ENCODE assay signal across 8 mouse cellular contexts in genomic region chr2:118038859-118039818, GRCm38 (mm10).
DNase-seq lines count a peak whose midpoint lies in the region; ATAC-seq and TF ChIP-seq lines count a peak whose summit lies in the region.

No protein-coding gene starts in this region.

- DNase-seq in hindbrain, embryonic 11.5 days (ENCODE audit: low spot score), result no peak
- DNase-seq in hindbrain, postnatal 0 days (ENCODE audit: low spot score), result no peak
- DNase-seq in heart, postnatal 4 days, result peak; percentile 73
- peak; percentile 65 to 67 for DNase-seq in lung, adult 18-20 months
- DNase-seq in MN1 (ENCODE audit: low spot score), result no peak

- H3K9me3 ChIP-seq in hindbrain, embryonic 11.5 days (ENCODE audit: control insufficient read depth, low read length), result no peaks in the 10 kb centered on the region
- no peaks in the 10 kb centered on the region for H3K9me3 ChIP-seq in hindbrain, postnatal 0 days (ENCODE audit: low read length)
- H3K9me3 ChIP-seq in stomach, embryonic 16.5 days (replicated peaks; ENCODE audit: control insufficient read depth, low read length), result no peaks in the 10 kb centered on the region
- no peaks in the 10 kb centered on the region for H3K9me3 ChIP-seq in hindbrain, embryonic 12.5 days (replicated peaks)

- no peak overlapping the region for H3K9ac ChIP-seq in hindbrain, embryonic 11.5 days (ENCODE audit: low read depth, low read length)
- no peak overlapping the region for H3K9ac ChIP-seq in hindbrain, postnatal 0 days (replicated peaks; ENCODE audit: low read length)
- no peak overlapping the region for H3K9ac ChIP-seq in stomach, embryonic 16.5 days (ENCODE audit: low read length)
- H3K9ac ChIP-seq in hindbrain, embryonic 12.5 days, result no peak overlapping the region

- peak; percentile 33; the same call in 1 of the 2 replicates for ATAC-seq in hindbrain, embryonic 11.5 days (ENCODE audit: low FRiP score)
- no peak for ATAC-seq in hindbrain, postnatal 0 days
- ATAC-seq in frontal cortex, adult (ENCODE audit: low TSS enrichment), result peak; percentile 96
- peak; percentile 82 for ATAC-seq in stomach, embryonic 16.5 days (ENCODE audit: insufficient read depth, low FRiP score)
- no peak for ATAC-seq in hindbrain, embryonic 12.5 days (ENCODE audit: low FRiP score)

- H3K4me1 ChIP-seq in hindbrain, embryonic 11.5 days (replicated peaks; ENCODE audit: control insufficient read depth, insufficient read depth, low read length), result no peaks in the 10 kb centered on the region
- H3K4me1 ChIP-seq in hindbrain, postnatal 0 days (ENCODE audit: insufficient read depth, low read length), result no peaks in the 10 kb centered on the region
- peaks cover 19% of the 10 kb centered on the region for H3K4me1 ChIP-seq in stomach, embryonic 16.5 days (ENCODE audit: control insufficient read depth, insufficient read depth, low read length)
- no peaks in the 10 kb centered on the region for H3K4me1 ChIP-seq in hindbrain, embryonic 12.5 days

- WGBS in hindbrain, embryonic 11.5 days, result 89% methylated on average over 16 of the region's 16 CpGs
- WGBS in hindbrain, postnatal 0 days, result 92% methylated on average over 16 of the region's 16 CpGs
- whole genome bisulfite sequencing in stomach, embryonic 16.5 days, result 56% methylated on average over 16 of the region's 16 CpGs
- WGBS in hindbrain, embryonic 12.5 days, result 92% methylated on average over 16 of the region's 16 CpGs

- H3K4me2 ChIP-seq in hindbrain, embryonic 11.5 days (replicated peaks; ENCODE audit: low read depth, low read length), result no peak overlapping the region
- no peak overlapping the region for H3K4me2 ChIP-seq in hindbrain, postnatal 0 days (ENCODE audit: low read depth, low read length)
- no peak overlapping the region for H3K4me2 ChIP-seq in stomach, embryonic 16.5 days (ENCODE audit: low read depth, low read length)
- no peak overlapping the region for H3K4me2 ChIP-seq in hindbrain, embryonic 12.5 days (replicated peaks)

- TF ChIP-seq CTCF in hindbrain, postnatal 0 days (IDR thresholded peaks at IDR 0.05; ENCODE audit: low read depth), result no peak

- no peaks in the 10 kb centered on the region for H3K27me3 ChIP-seq in hindbrain, embryonic 11.5 days (ENCODE audit: control insufficient read depth, insufficient read depth, low read length)
- no peaks in the 10 kb centered on the region for H3K27me3 ChIP-seq in hindbrain, postnatal 0 days (ENCODE audit: insufficient read depth, low read length)
- no peaks in the 10 kb centered on the region for H3K27me3 ChIP-seq in stomach, embryonic 16.5 days (ENCODE audit: control insufficient read depth, insufficient read depth, low read length)
- no peaks in the 10 kb centered on the region for H3K27me3 ChIP-seq in hindbrain, embryonic 12.5 days

- H3K27ac ChIP-seq in hindbrain, embryonic 11.5 days (ENCODE audit: low read depth, low read length), result no peak overlapping the region
- H3K27ac ChIP-seq in hindbrain, postnatal 0 days, result no peak overlapping the region
- peak overlapping the region; percentile 60 for H3K27ac ChIP-seq in stomach, embryonic 16.5 days (ENCODE audit: low read length)
- no peak overlapping the region for H3K27ac ChIP-seq in hindbrain, embryonic 12.5 days

- H3K4me3 ChIP-seq in hindbrain, embryonic 11.5 days (ENCODE audit: low read depth, low read length), result no peak overlapping the region
- no peak overlapping the region for H3K4me3 ChIP-seq in hindbrain, postnatal 0 days (ENCODE audit: low read length)
- no peak overlapping the region for H3K4me3 ChIP-seq in stomach, embryonic 16.5 days (replicated peaks; ENCODE audit: low read length)
- no peak overlapping the region for H3K4me3 ChIP-seq in hindbrain, embryonic 12.5 days

- H3K36me3 ChIP-seq in hindbrain, embryonic 11.5 days (ENCODE audit: control insufficient read depth, insufficient read depth, low read length), result no peaks in the 10 kb centered on the region
- H3K36me3 ChIP-seq in hindbrain, postnatal 0 days (ENCODE audit: insufficient read depth, low read length), result no peaks in the 10 kb centered on the region
- no peaks in the 10 kb centered on the region for H3K36me3 ChIP-seq in stomach, embryonic 16.5 days (ENCODE audit: control insufficient read depth, insufficient read depth, low read length)
- no peaks in the 10 kb centered on the region for H3K36me3 ChIP-seq in hindbrain, embryonic 12.5 days

Comparison
In these comparisons a context has a peak if more than half of its experiments do, and no peak if none do; other contexts are left out.
1. ATAC-seq: peak in hindbrain, embryonic 11.5 days (single experiment), frontal cortex, adult (single experiment) and stomach, embryonic 16.5 days (single experiment); none in hindbrain, postnatal 0 days (single experiment) and hindbrain, embryonic 12.5 days (single experiment).
2. DNase-seq: peak in heart, postnatal 4 days (single experiment) and lung, adult 18-20 months (2 of 2); none in hindbrain, embryonic 11.5 days (single experiment), hindbrain, postnatal 0 days (single experiment) and MN1 (single experiment).